Mouse (Mus musculus) urinary bladder, postnatal 14 days (tissue): Measurements from ENCODE around the gene Cep85l.

Experiments used
- DNase-seq: peaks from one replicate; pipeline ENCODE4 v3.0.0; 2021; ENCODE audit warnings: low spot score

The Cep85l gene

GRCm38 (mm10) chr10:53379709-53380106, at the start of gene Cep85l:
Gene Cep85l, minus strand, starts transcription at chr10:53379947.
- DNase-seq = peak; percentile 86

- DNase-seq = peak; percentile 10
Observed at GRCm38 (mm10) chr10:53428695-53429447, 49.1 kb upstream of the Cep85l start.

GRCm38 (mm10) chr10:53426524-53426923, 46.8 kb upstream of the Cep85l start:
- no peak for DNase-seq

- no peak for DNase-seq
Observed at GRCm38 (mm10) chr10:53423091-53423490, 43.3 kb upstream of the Cep85l start.

- no peak for DNase-seq
Observed at GRCm38 (mm10) chr10:53422206-53422605, 42.5 kb upstream of the Cep85l start.

GRCm38 (mm10) chr10:53421613-53422012, 41.9 kb upstream of the Cep85l start:
- no peak for DNase-seq

- no peak for DNase-seq
Observed at GRCm38 (mm10) chr10:53420069-53420468, 40.3 kb upstream of the Cep85l start.

- no peak for DNase-seq
Observed at GRCm38 (mm10) chr10:53419139-53419935, 39.6 kb upstream of the Cep85l start.

- no peak for DNase-seq
Observed at GRCm38 (mm10) chr10:53417015-53417414, 37.3 kb upstream of the Cep85l start.

- DNase-seq = no peak
Observed at GRCm38 (mm10) chr10:53416152-53416712, 36.5 kb upstream of the Cep85l start.

GRCm38 (mm10) chr10:53415252-53415651, 35.5 kb upstream of the Cep85l start:
- no peak for DNase-seq

GRCm38 (mm10) chr10:53414092-53415085, 34.6 kb upstream of the Cep85l start:
- no peak for DNase-seq

- no peak for DNase-seq
Observed at GRCm38 (mm10) chr10:53412936-53413335, 33.2 kb upstream of the Cep85l start.

- DNase-seq = no peak
Observed at GRCm38 (mm10) chr10:53412165-53412564, 32.4 kb upstream of the Cep85l start.

- no peak for DNase-seq
Observed at GRCm38 (mm10) chr10:53410831-53411230, 31.1 kb upstream of the Cep85l start.

GRCm38 (mm10) chr10:53407422-53407821, 27.7 kb upstream of the Cep85l start:
- DNase-seq = no peak

- no peak for DNase-seq
Observed at GRCm38 (mm10) chr10:53406845-53407244, 27.1 kb upstream of the Cep85l start.

- DNase-seq = no peak
Observed at GRCm38 (mm10) chr10:53402293-53402692, 22.5 kb upstream of the Cep85l start.

GRCm38 (mm10) chr10:53399053-53399452, 19.3 kb upstream of the Cep85l start:
- no peak for DNase-seq

GRCm38 (mm10) chr10:53398540-53398902, 18.8 kb upstream of the Cep85l start:
- DNase-seq = peak; percentile 9

GRCm38 (mm10) chr10:53397846-53398539, 18.2 kb upstream of the Cep85l start:
- no peak for DNase-seq
